Mouse (Mus musculus) ES-Bruce4 (cell line): ENCODE measurements around the gene Aunip. TPM values are rescaled to one million over a fixed set of nuclear protein-coding genes. Genes with fewer than 3 reads are reported as not detected.

Source experiments
- H3K27ac ChIP-seq: 2 replicates; pipeline ENCODE4 v1.5.1; 2012; ENCODE audit warnings: low read length, inconsistent platforms; ENCODE audit not compliant: insufficient read depth
- H3K27me3 ChIP-seq: 2 replicates; pipeline ENCODE4 v1.6.1; 2012; ENCODE audit warnings: mild to moderate bottlenecking, low read length, inconsistent platforms; ENCODE audit not compliant: control insufficient read depth, poor library complexity, insufficient read depth, severe bottlenecking
- H3K36me3 ChIP-seq: 2 replicates; pipeline ENCODE4 v1.6.1; 2012; ENCODE audit warnings: inconsistent platforms, mild to moderate bottlenecking, low read length, moderate library complexity; ENCODE audit not compliant: control insufficient read depth, poor library complexity, insufficient read depth, severe bottlenecking
- H3K4me1 ChIP-seq: one replicate; pipeline ENCODE4 v1.8.1; 2011; ENCODE audit warnings: low read length; ENCODE audit not compliant: control insufficient read depth, insufficient read depth
- H3K4me3 ChIP-seq: 2 replicates; pipeline ENCODE4 v1.5.1; 2011; ENCODE audit warnings: low read depth, mild to moderate bottlenecking, low read length
- H3K9ac ChIP-seq: 2 replicates; pipeline ENCODE4 v1.6.1; 2012; ENCODE audit warnings: low read depth, mild to moderate bottlenecking, inconsistent platforms; ENCODE audit not compliant: poor library complexity, severe bottlenecking
- H3K9me3 ChIP-seq: replicated peaks from 2 replicates; pipeline ENCODE4 v1.6.1; 2012; ENCODE audit warnings: mild to moderate bottlenecking, low read length, inconsistent platforms; ENCODE audit not compliant: control insufficient read depth, poor library complexity, insufficient read depth, severe bottlenecking
- CTCF ChIP-seq: IDR thresholded peaks from one replicate; pipeline ENCODE4 v1.8.1; 2011; ENCODE audit warnings: low read depth, low read length
- EP300 ChIP-seq: IDR thresholded peaks from 2 replicates; pipeline ENCODE4 v1.6.1; 2011; ENCODE audit warnings: low read depth, low read length; ENCODE audit not compliant: insufficient read depth
- POLR2A ChIP-seq: IDR thresholded peaks from one replicate; pipeline ENCODE4 v1.8.1; 2011; ENCODE audit warnings: low read length; ENCODE audit not compliant: insufficient read depth
- polyA plus RNA-seq: library from polyadenylated mRNA; stranded (reverse); fragments of >200 nt; gene quantifications from 2 replicates; pipeline ENCODE4 v1.2.4, GENCODE M21; 2011; ENCODE audit warnings: low read depth; ENCODE audit not compliant: missing spikeins, insufficient read depth, insufficient read length

The Aunip gene
- polyA plus RNA-seq, 1 experiment: 38.3 TPM

- Histone ChIP-seq H3K36me3 (no peaks in the 10 kb centered on the region), H3K9me3 (no peaks in the 10 kb centered on the region), H3K27ac (no peak overlapping the region), H3K9ac (no peak overlapping the region), H3K27me3 (no peaks in the 10 kb centered on the region), H3K4me3 (no peak overlapping the region), H3K4me1 (no peaks in the 10 kb centered on the region)
- TF ChIP-seq CTCF (no peak), EP300 (no peak), POLR2A (no peak)
Observed at GRCm38 (mm10) chr4:134482442-134482841, 28.4 kb upstream of the Aunip start.

DNA sequence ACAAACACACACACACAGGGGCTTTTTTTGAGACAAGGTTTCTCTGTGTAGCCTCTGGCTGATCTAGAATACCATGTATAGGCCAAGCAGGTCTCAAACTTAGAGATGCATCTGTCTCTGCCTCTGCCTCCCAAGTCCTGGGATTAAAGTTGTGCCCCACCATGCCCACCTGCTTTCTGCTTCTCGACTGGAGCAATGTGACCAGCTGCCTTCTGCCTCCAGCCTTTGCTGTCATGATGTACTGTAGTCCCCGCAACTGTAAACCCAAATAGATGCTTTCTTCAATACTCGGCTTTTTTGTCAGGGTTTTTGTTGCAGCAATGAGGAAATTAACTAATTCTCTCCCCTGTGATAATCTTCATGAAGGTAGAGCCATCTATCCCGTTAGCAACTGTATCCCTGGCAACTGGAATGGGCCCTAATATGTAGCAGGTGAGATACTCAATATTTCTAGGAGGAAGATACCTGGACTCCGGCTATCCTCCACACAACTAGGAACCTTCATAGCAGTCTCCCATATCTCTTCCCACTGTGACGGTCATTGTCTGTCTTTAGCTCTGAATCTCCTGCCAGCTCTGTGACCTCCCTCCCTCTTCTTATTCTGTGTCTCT is 27.6 kb upstream of the Aunip start:
- no peaks in the 10 kb centered on the region for H3K36me3 ChIP-seq

GRCm38 (mm10) chr4:134483696-134484095 is 27.1 kb upstream of the Aunip start:
- no peak for TF ChIP-seq CTCF
- TF ChIP-seq EP300: no peak
- TF ChIP-seq POLR2A: no peak
- H3K36me3 ChIP-seq: no peaks in the 10 kb centered on the region

More for the DNA sequence above, 27.6 kb upstream of the Aunip start:
- Histone ChIP-seq H3K27ac (no peak overlapping the region), H3K9me3 (no peaks in the 10 kb centered on the region), H3K4me3 (no peak overlapping the region), H3K27me3 (no peaks in the 10 kb centered on the region), H3K4me1 (no peaks in the 10 kb centered on the region), H3K9ac (no peak overlapping the region)
- no peak for TF ChIP-seq EP300
- TF ChIP-seq CTCF: no peak
- TF ChIP-seq POLR2A: no peak

DNA sequence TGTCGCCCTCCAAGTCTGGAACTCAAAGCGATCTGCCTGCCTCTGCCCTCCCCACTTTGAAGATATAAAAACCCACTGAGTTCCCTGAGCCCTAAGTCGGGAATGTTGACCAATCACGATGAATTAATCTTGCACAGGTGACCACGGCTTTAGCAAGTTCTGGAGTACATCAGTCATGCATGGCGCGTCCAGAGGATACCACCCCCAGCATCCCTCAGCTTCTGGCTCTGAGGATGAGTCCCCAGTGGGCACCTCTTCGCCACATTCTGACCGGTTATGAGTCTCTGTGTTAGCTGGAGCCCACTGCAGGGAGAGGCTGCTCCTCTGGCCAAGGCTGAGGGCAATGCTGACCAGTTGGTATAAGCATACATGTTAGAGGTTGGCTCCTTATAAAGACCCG is 26.6 kb upstream of the Aunip start:
- TF ChIP-seq CTCF: no peak
- TF ChIP-seq EP300: no peak
- no peak for TF ChIP-seq POLR2A
- Histone ChIP-seq H3K27ac (no peak overlapping the region), H3K27me3 (no peaks in the 10 kb centered on the region), H3K4me3 (no peak overlapping the region), H3K36me3 (no peaks in the 10 kb centered on the region), H3K9ac (no peak overlapping the region), H3K4me1 (no peaks in the 10 kb centered on the region), H3K9me3 (no peaks in the 10 kb centered on the region)

More at GRCm38 (mm10) chr4:134483696-134484095, 27.1 kb upstream of the Aunip start:
- Histone ChIP-seq H3K27me3 (no peaks in the 10 kb centered on the region), H3K27ac (no peak overlapping the region), H3K4me3 (no peak overlapping the region), H3K4me1 (no peaks in the 10 kb centered on the region), H3K9ac (no peak overlapping the region), H3K9me3 (no peaks in the 10 kb centered on the region)

DNA sequence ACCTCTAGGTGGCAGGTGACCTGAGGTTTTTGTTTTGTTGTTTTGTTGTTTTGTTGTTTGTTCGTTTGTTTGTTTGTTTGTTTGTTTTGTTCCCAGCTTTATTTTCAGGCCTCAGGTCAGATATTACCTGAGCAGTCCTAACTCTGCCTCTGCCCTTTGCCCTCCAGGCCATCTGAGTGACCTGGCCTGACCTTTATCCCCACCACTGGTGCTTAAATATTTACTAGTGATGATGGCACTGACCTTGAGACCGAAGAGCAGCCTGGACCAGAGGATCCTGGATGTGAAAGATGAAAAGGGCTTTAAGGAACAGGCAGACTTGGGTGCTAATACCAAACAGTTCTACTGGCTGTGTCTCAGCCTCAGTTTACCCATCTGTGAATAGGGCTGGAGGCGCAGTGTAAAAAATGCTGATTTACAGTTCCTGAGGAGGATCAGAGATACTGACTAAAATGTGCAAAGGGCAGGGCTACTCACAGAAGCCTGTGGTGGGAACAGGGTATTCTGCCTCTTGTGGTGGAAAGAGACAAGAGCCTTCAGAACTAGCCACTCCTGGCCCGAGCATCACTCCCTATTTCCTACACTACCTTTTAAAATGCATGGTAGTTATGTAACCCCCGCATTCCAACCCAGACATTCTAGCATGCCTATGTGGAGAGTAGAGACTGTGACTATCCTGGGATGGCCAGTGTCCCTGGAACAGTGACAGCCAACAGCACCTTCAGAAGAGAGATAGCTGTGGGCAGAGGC is 25.5 kb upstream of the Aunip start:
- H3K4me3 ChIP-seq: no peak overlapping the region
- no peaks in the 10 kb centered on the region for H3K4me1 ChIP-seq
- no peak overlapping the region for H3K9ac ChIP-seq
- no peaks in the 10 kb centered on the region for H3K9me3 ChIP-seq
- TF ChIP-seq POLR2A: no peak
- no peak for TF ChIP-seq CTCF
- no peak for TF ChIP-seq EP300
- no peaks in the 10 kb centered on the region for H3K27me3 ChIP-seq
- no peaks in the 10 kb centered on the region for H3K36me3 ChIP-seq
- H3K27ac ChIP-seq: no peak overlapping the region

DNA sequence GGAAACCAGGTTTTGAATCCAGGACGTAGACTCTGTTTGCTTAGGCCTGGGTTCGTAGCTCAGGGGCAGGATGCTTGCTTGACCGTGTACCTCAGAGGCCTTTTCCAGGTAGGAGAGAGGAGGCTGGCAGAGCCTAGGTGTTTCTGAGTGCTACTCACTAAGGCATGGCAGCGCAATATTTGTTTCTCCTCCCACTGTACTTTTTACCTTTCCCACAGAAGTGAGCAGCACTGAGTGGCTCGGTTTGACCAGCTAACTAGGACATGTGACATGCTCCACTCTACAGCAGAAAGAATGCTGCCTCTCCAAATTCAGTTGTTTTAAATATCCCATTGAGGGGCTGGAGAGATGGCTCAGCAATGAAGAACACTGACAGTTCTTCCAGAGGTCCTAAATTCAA is 22.6 kb upstream of the Aunip start:
- TF ChIP-seq CTCF (no peak), POLR2A (no peak), EP300 (no peak)
- Histone ChIP-seq H3K9me3 (no peaks in the 10 kb centered on the region), H3K27ac (no peak overlapping the region), H3K27me3 (no peaks in the 10 kb centered on the region), H3K36me3 (no peaks in the 10 kb centered on the region), H3K4me1 (no peaks in the 10 kb centered on the region), H3K4me3 (no peak overlapping the region), H3K9ac (no peak overlapping the region)
